Mouse (Mus musculus): ENCODE measurements around the gene Tm7sf3.

Tm7sf3 gene

GRCm38 (mm10) chr6:146642276-146643183, at the start of gene Tm7sf3, which contains the start of gene Med21:
Gene Tm7sf3 (minus strand): TSS chr6:146642824.
Gene Med21 (plus strand): TSS chr6:146642547.
- peak; percentile 99 for DNase-seq (ENCODE audit: low read depth, low spot score)
- Histone ChIP-seq H3K36me3 (ENCODE audit: control insufficient read depth, insufficient read depth, low read length, poor library complexity, severe bottlenecking) (no peaks in the 10 kb centered on the region), H3K27me3 (ENCODE audit: control insufficient read depth, insufficient read depth, low read length, poor library complexity, severe bottlenecking) (no peaks in the 10 kb centered on the region)

GRCm38 (mm10) chr6:146688861-146689260, 46.2 kb upstream of the Tm7sf3 start:
- H3K36me3 ChIP-seq (ENCODE audit: control insufficient read depth, insufficient read depth, low read length, poor library complexity, severe bottlenecking), result no peaks in the 10 kb centered on the region
- H3K27me3 ChIP-seq (ENCODE audit: control insufficient read depth, insufficient read depth, low read length, poor library complexity, severe bottlenecking), result no peaks in the 10 kb centered on the region
- no peak for DNase-seq (ENCODE audit: low read depth, low spot score)

GRCm38 (mm10) chr6:146688010-146688409, 45.4 kb upstream of the Tm7sf3 start:
- H3K27me3 ChIP-seq (ENCODE audit: control insufficient read depth, insufficient read depth, low read length, poor library complexity, severe bottlenecking), result no peaks in the 10 kb centered on the region
- no peaks in the 10 kb centered on the region for H3K36me3 ChIP-seq (ENCODE audit: control insufficient read depth, insufficient read depth, low read length, poor library complexity, severe bottlenecking)
- no peak for DNase-seq (ENCODE audit: low read depth, low spot score)

- Histone ChIP-seq H3K27me3 (ENCODE audit: control insufficient read depth, insufficient read depth, low read length, poor library complexity, severe bottlenecking) (no peaks in the 10 kb centered on the region), H3K36me3 (ENCODE audit: control insufficient read depth, insufficient read depth, low read length, poor library complexity, severe bottlenecking) (no peaks in the 10 kb centered on the region)
- no peak for DNase-seq (ENCODE audit: low read depth, low spot score)
These were observed 44.0 kb upstream of the Tm7sf3 start for GRCm38 (mm10) chr6:146686463-146687196.

GRCm38 (mm10) chr6:146685781-146686308, 43.2 kb upstream of the Tm7sf3 start:
- H3K27me3 ChIP-seq (ENCODE audit: control insufficient read depth, insufficient read depth, low read length, poor library complexity, severe bottlenecking), result no peaks in the 10 kb centered on the region
- H3K36me3 ChIP-seq (ENCODE audit: control insufficient read depth, insufficient read depth, low read length, poor library complexity, severe bottlenecking), result no peaks in the 10 kb centered on the region
- DNase-seq (ENCODE audit: low read depth, low spot score), result peak; percentile 26

- DNase-seq (ENCODE audit: low read depth, low spot score), result no peak
- Histone ChIP-seq H3K36me3 (ENCODE audit: control insufficient read depth, insufficient read depth, low read length, poor library complexity, severe bottlenecking) (no peaks in the 10 kb centered on the region), H3K27me3 (ENCODE audit: control insufficient read depth, insufficient read depth, low read length, poor library complexity, severe bottlenecking) (no peaks in the 10 kb centered on the region)
These were observed 41.3 kb upstream of the Tm7sf3 start for GRCm38 (mm10) chr6:146683881-146684280.

- no peaks in the 10 kb centered on the region for H3K36me3 ChIP-seq (ENCODE audit: control insufficient read depth, insufficient read depth, low read length, poor library complexity, severe bottlenecking)
- H3K27me3 ChIP-seq (ENCODE audit: control insufficient read depth, insufficient read depth, low read length, poor library complexity, severe bottlenecking), result no peaks in the 10 kb centered on the region
- no peak for DNase-seq (ENCODE audit: low read depth, low spot score)
These were observed 35.8 kb upstream of the Tm7sf3 start for GRCm38 (mm10) chr6:146678136-146679070.

GRCm38 (mm10) chr6:146676904-146677303, 34.3 kb upstream of the Tm7sf3 start:
- no peak for DNase-seq (ENCODE audit: low read depth, low spot score)
- H3K36me3 ChIP-seq (ENCODE audit: control insufficient read depth, insufficient read depth, low read length, poor library complexity, severe bottlenecking), result no peaks in the 10 kb centered on the region

GRCm38 (mm10) chr6:146674881-146675536, 32.4 kb upstream of the Tm7sf3 start:
- no peaks in the 10 kb centered on the region for H3K36me3 ChIP-seq (ENCODE audit: control insufficient read depth, insufficient read depth, low read length, poor library complexity, severe bottlenecking)
- peak; percentile 78 for DNase-seq (ENCODE audit: low read depth, low spot score)
- H3K27me3 ChIP-seq (ENCODE audit: control insufficient read depth, insufficient read depth, low read length, poor library complexity, severe bottlenecking), result no peaks in the 10 kb centered on the region

More at GRCm38 (mm10) chr6:146676904-146677303, 34.3 kb upstream of the Tm7sf3 start:
- no peaks in the 10 kb centered on the region for H3K27me3 ChIP-seq (ENCODE audit: control insufficient read depth, insufficient read depth, low read length, poor library complexity, severe bottlenecking)

GRCm38 (mm10) chr6:146674420-146674819, 31.8 kb upstream of the Tm7sf3 start:
- H3K36me3 ChIP-seq (ENCODE audit: control insufficient read depth, insufficient read depth, low read length, poor library complexity, severe bottlenecking), result no peaks in the 10 kb centered on the region
- no peaks in the 10 kb centered on the region for H3K27me3 ChIP-seq (ENCODE audit: control insufficient read depth, insufficient read depth, low read length, poor library complexity, severe bottlenecking)
- DNase-seq (ENCODE audit: low read depth, low spot score), result peak; percentile 13

GRCm38 (mm10) chr6:146673696-146674095, 31.1 kb upstream of the Tm7sf3 start:
- H3K36me3 ChIP-seq (ENCODE audit: control insufficient read depth, insufficient read depth, low read length, poor library complexity, severe bottlenecking), result no peaks in the 10 kb centered on the region
- DNase-seq (ENCODE audit: low read depth, low spot score), result no peak
- no peaks in the 10 kb centered on the region for H3K27me3 ChIP-seq (ENCODE audit: control insufficient read depth, insufficient read depth, low read length, poor library complexity, severe bottlenecking)

- Histone ChIP-seq H3K27me3 (ENCODE audit: control insufficient read depth, insufficient read depth, low read length, poor library complexity, severe bottlenecking) (no peaks in the 10 kb centered on the region), H3K36me3 (ENCODE audit: control insufficient read depth, insufficient read depth, low read length, poor library complexity, severe bottlenecking) (no peaks in the 10 kb centered on the region)
- DNase-seq (ENCODE audit: low read depth, low spot score), result no peak
These were observed 29.5 kb upstream of the Tm7sf3 start for GRCm38 (mm10) chr6:146672106-146672505.

GRCm38 (mm10) chr6:146670956-146671855, 28.6 kb upstream of the Tm7sf3 start:
- Histone ChIP-seq H3K36me3 (ENCODE audit: control insufficient read depth, insufficient read depth, low read length, poor library complexity, severe bottlenecking) (no peaks in the 10 kb centered on the region), H3K27me3 (ENCODE audit: control insufficient read depth, insufficient read depth, low read length, poor library complexity, severe bottlenecking) (no peaks in the 10 kb centered on the region)
- no peak for DNase-seq (ENCODE audit: low read depth, low spot score)

Measured in splenic B cell, adult 2 months (primary cell).